Mouse (Mus musculus): Measurements from ENCODE around the gene Fgfr2.

GRCm38 (mm10) chr7:132790447-132791219 lies 332.5 kb downstream of the Fgfr2 start:
- TF ChIP-seq CTCF (IDR thresholded peaks at IDR 0.05; ENCODE audit: low read depth) (no peak), EP300 (IDR thresholded peaks at IDR 0.05; ENCODE audit: low read depth) (no peak)

All from liver, postnatal 0 days (tissue).